Mouse (Mus musculus): ENCODE measurements at regions not wholly inside any gene's neighbourhood (a gene's known extent, or its start where the extent isn't known, plus 50 kb on each side); places are given as distances from the start of the nearest gene placed in this dataset.
"Not testable (repeated sequence)": the region's sequence is repeated elsewhere in the genome, so short reads cannot be mapped to it uniquely, and the experiment has no call there.

- WGBS, result 72% methylated on average over 7 of the region's 7 CpGs
- Histone ChIP-seq H3K27me3 (ENCODE audit: low read depth, poor library complexity, severe bottlenecking) (no peaks in the 10 kb centered on the region), H3K9me3 (replicated peaks) (no peaks in the 10 kb centered on the region), H3K4me1 (peaks cover 31% of the 10 kb centered on the region), H3K36me3 (no peaks in the 10 kb centered on the region), H3K4me3 (no peak overlapping the region), H3K27ac (no peak overlapping the region)
- DNase-seq (ENCODE audit: low spot score), result no peak
Measured at GRCm38 (mm10) chr10:111624624-111625023, 118.5 kb downstream of the Phlda1 start.

- H3K9me3 ChIP-seq (replicated peaks), result no peaks in the 10 kb centered on the region
- no peak for DNase-seq (ENCODE audit: low spot score)
- 97% methylated on average over 11 of the region's 11 CpGs for WGBS
- H3K4me1 ChIP-seq, result peaks cover 31% of the 10 kb centered on the region
- no peak overlapping the region for H3K4me3 ChIP-seq
- no peaks in the 10 kb centered on the region for H3K27me3 ChIP-seq (ENCODE audit: low read depth, poor library complexity, severe bottlenecking)
- no peaks in the 10 kb centered on the region for H3K36me3 ChIP-seq
- no peak overlapping the region for H3K27ac ChIP-seq
Measured at GRCm38 (mm10) chr10:111625573-111625972, 119.5 kb downstream of the Phlda1 start.

- H3K4me1 ChIP-seq, result peaks cover 28% of the 10 kb centered on the region
- DNase-seq (ENCODE audit: low spot score), result no peak
- no peaks in the 10 kb centered on the region for H3K9me3 ChIP-seq (replicated peaks)
- 91% methylated on average over 6 of the region's 6 CpGs for WGBS
- H3K27me3 ChIP-seq (ENCODE audit: low read depth, poor library complexity, severe bottlenecking), result no peaks in the 10 kb centered on the region
- H3K27ac ChIP-seq, result no peak overlapping the region
- no peak overlapping the region for H3K4me3 ChIP-seq
- H3K36me3 ChIP-seq, result no peaks in the 10 kb centered on the region
Measured at GRCm38 (mm10) chr10:111626009-111626408, 119.9 kb downstream of the Phlda1 start.

- WGBS, result 70% methylated on average over 14 of the region's 14 CpGs
- Histone ChIP-seq H3K27ac (no peak overlapping the region), H3K4me1 (no peaks in the 10 kb centered on the region), H3K27me3 (ENCODE audit: low read depth, poor library complexity, severe bottlenecking) (no peaks in the 10 kb centered on the region), H3K36me3 (no peaks in the 10 kb centered on the region), H3K4me3 (no peak overlapping the region), H3K9me3 (replicated peaks) (no peaks in the 10 kb centered on the region)
- no peak for DNase-seq (ENCODE audit: low spot score)
Measured at GRCm38 (mm10) chr10:111636283-111636682, 130.2 kb downstream of the Phlda1 start.

- Histone ChIP-seq H3K36me3 (no peaks in the 10 kb centered on the region), H3K4me1 (no peaks in the 10 kb centered on the region), H3K27me3 (ENCODE audit: low read depth, poor library complexity, severe bottlenecking) (no peaks in the 10 kb centered on the region)
Measured at GRCm38 (mm10) chr10:111637084-111637735, 131.1 kb downstream of the Phlda1 start.

GRCm38 (mm10) chr10:111639866-111640265 is 133.8 kb downstream of the Phlda1 start:
- no peaks in the 10 kb centered on the region for H3K27me3 ChIP-seq (ENCODE audit: low read depth, poor library complexity, severe bottlenecking)
- H3K4me1 ChIP-seq, result no peaks in the 10 kb centered on the region
- H3K36me3 ChIP-seq, result no peaks in the 10 kb centered on the region
- H3K27ac ChIP-seq, result no peak overlapping the region
- DNase-seq (ENCODE audit: low spot score), result no peak
- H3K4me3 ChIP-seq, result no peak overlapping the region
- no peaks in the 10 kb centered on the region for H3K9me3 ChIP-seq (replicated peaks)
- WGBS, result 95% methylated on average over 7 of the region's 7 CpGs

More at GRCm38 (mm10) chr10:111637084-111637735, 131.1 kb downstream of the Phlda1 start:
- DNase-seq (ENCODE audit: low spot score), result no peak
- 91% methylated on average over 12 of the region's 12 CpGs for WGBS
- Histone ChIP-seq H3K4me3 (no peak overlapping the region), H3K9me3 (replicated peaks) (no peaks in the 10 kb centered on the region), H3K27ac (no peak overlapping the region)

- no peak overlapping the region for H3K4me3 ChIP-seq
- H3K27ac ChIP-seq, result no peak overlapping the region
- H3K27me3 ChIP-seq (ENCODE audit: low read depth, poor library complexity, severe bottlenecking), result no peaks in the 10 kb centered on the region
- H3K9me3 ChIP-seq (replicated peaks), result no peaks in the 10 kb centered on the region
- 66% methylated on average over 2 of the region's 2 CpGs for WGBS
- no peaks in the 10 kb centered on the region for H3K36me3 ChIP-seq
- H3K4me1 ChIP-seq, result no peaks in the 10 kb centered on the region
- no peak for DNase-seq (ENCODE audit: low spot score)
Measured at GRCm38 (mm10) chr10:111642683-111643082, 136.6 kb downstream of the Phlda1 start.

GRCm38 (mm10) chr10:111653773-111654172 is 147.7 kb downstream of the Phlda1 start:
- not testable (repeated sequence) for H3K4me3 ChIP-seq; H3K27me3 ChIP-seq (ENCODE audit: low read depth, poor library complexity, severe bottlenecking); DNase-seq (ENCODE audit: low spot score); H3K9me3 ChIP-seq (replicated peaks); H3K36me3 ChIP-seq; H3K27ac ChIP-seq
- 55% methylated on average over 1 of the region's 2 CpGs for WGBS
- peaks cover 10% of the 10 kb centered on the region for H3K4me1 ChIP-seq

- peaks cover 9% of the 10 kb centered on the region for H3K4me1 ChIP-seq
- no peak overlapping the region for H3K4me3 ChIP-seq
- DNase-seq (ENCODE audit: low spot score), result no peak
- H3K36me3 ChIP-seq, result no peaks in the 10 kb centered on the region
- H3K27ac ChIP-seq, result 0 out of 2 replicates have a peak overlapping the region, but pooled peaks have one; percentile 31
- no peaks in the 10 kb centered on the region for H3K27me3 ChIP-seq (ENCODE audit: low read depth, poor library complexity, severe bottlenecking)
- no peaks in the 10 kb centered on the region for H3K9me3 ChIP-seq (replicated peaks)
- WGBS, result 77% methylated on average over 22 of the region's 22 CpGs
Measured at GRCm38 (mm10) chr10:111654364-111655226, 148.5 kb downstream of the Phlda1 start.

- no peaks in the 10 kb centered on the region for H3K9me3 ChIP-seq (replicated peaks)
- H3K27me3 ChIP-seq (ENCODE audit: low read depth, poor library complexity, severe bottlenecking), result no peaks in the 10 kb centered on the region
- DNase-seq (ENCODE audit: low spot score), result no peak
- H3K4me3 ChIP-seq, result no peak overlapping the region
- no peaks in the 10 kb centered on the region for H3K36me3 ChIP-seq
- 74% methylated on average over 9 of the region's 9 CpGs for WGBS
- no peak overlapping the region for H3K27ac ChIP-seq
- peaks cover 9% of the 10 kb centered on the region for H3K4me1 ChIP-seq
Measured at GRCm38 (mm10) chr10:111658828-111659227, 152.7 kb downstream of the Phlda1 start.

- no peak for DNase-seq (ENCODE audit: low spot score)
- H3K9me3 ChIP-seq (replicated peaks), result no peaks in the 10 kb centered on the region
- H3K4me3 ChIP-seq, result no peak overlapping the region
- H3K27ac ChIP-seq, result no peak overlapping the region
- no peaks in the 10 kb centered on the region for H3K27me3 ChIP-seq (ENCODE audit: low read depth, poor library complexity, severe bottlenecking)
- WGBS, result 87% methylated on average over 1 of the region's 1 CpGs
- H3K36me3 ChIP-seq, result no peaks in the 10 kb centered on the region
- H3K4me1 ChIP-seq, result 0 out of 2 replicates have a peak, but pooled peaks cover 5% of the 10 kb centered on the region
Measured at GRCm38 (mm10) chr10:111662665-111663064, 156.6 kb downstream of the Phlda1 start.

GRCm38 (mm10) chr10:111665834-111666233 is 159.7 kb downstream of the Phlda1 start:
- Histone ChIP-seq H3K4me1 (peaks cover 28% of the 10 kb centered on the region), H3K36me3 (no peaks in the 10 kb centered on the region), H3K27me3 (ENCODE audit: low read depth, poor library complexity, severe bottlenecking) (no peaks in the 10 kb centered on the region), H3K9me3 (replicated peaks) (no peaks in the 10 kb centered on the region), H3K4me3 (no peak overlapping the region), H3K27ac (no peak overlapping the region)
- DNase-seq (ENCODE audit: low spot score), result no peak
- 84% methylated on average over 14 of the region's 14 CpGs for WGBS

- H3K27ac ChIP-seq, result no peak overlapping the region
- no peaks in the 10 kb centered on the region for H3K27me3 ChIP-seq (ENCODE audit: low read depth, poor library complexity, severe bottlenecking)
- H3K4me3 ChIP-seq, result no peak overlapping the region
Measured at GRCm38 (mm10) chr10:111666963-111667362, 160.9 kb downstream of the Phlda1 start.

More at GRCm38 (mm10) chr10:111666963-111667362, 160.9 kb downstream of the Phlda1 start:
- no peak for DNase-seq (ENCODE audit: low spot score)
- no peaks in the 10 kb centered on the region for H3K9me3 ChIP-seq (replicated peaks)
- H3K36me3 ChIP-seq, result no peaks in the 10 kb centered on the region
- 92% methylated on average over 13 of the region's 13 CpGs for WGBS
- H3K4me1 ChIP-seq, result peaks cover 32% of the 10 kb centered on the region

Measured in limb, embryonic 10.5 days (tissue).